Mouse (Mus musculus) left cerebral cortex, postnatal 10 days (tissue): Measurements from ENCODE around the gene Taf10. TPM values are rescaled to one million over a fixed set of nuclear protein-coding genes. Genes with fewer than 3 reads are reported as not detected.
"Not testable (repeated sequence)": the region's sequence is repeated elsewhere in the genome, so short reads cannot be mapped to it uniquely, and the experiment has no call there.

ENCODE experiments used
- DNase-seq, 2 experiments: peaks; one replicate each; pipeline ENCODE4 v3.0.0; 2021 to 2022; ENCODE audit warnings: low spot score in 2 of 2, mixed read lengths in 1 of 2; ENCODE audit errors: extremely low spot score in 1 of 2
- intact Hi-C: fragments of 180-260 bp; cut with DNase I; formaldehyde crosslinking; loops from one replicate; pipeline ENCODE4 v1.15.1; 2025
- total RNA-seq, 2 experiments: library from RNA; stranded (reverse); gene quantifications; 2 replicates each; pipeline ENCODE4 v1.2.3; 2021

Taf10 gene
- total RNA-seq, 2 experiments from 2014 or later = 144 to 152 TPM

- intact Hi-C loops = loop anchor here (10.0 kb wide), 2 partner anchors 58 to 102 kb away; partner anchors contain the start of gene Trim3
Measured at GRCm38 (mm10) chr7:105736264-105736901, 7.8 kb downstream of the Taf10 start, which contains the start of gene Ilk. TSS of gene Ilk (plus strand) at chr7:105736592.

GRCm38 (mm10) chr7:105735464-105735863 lies 8.7 kb downstream of the Taf10 start:
- not testable (repeated sequence) for DNase-seq
- intact Hi-C loops = loop anchor here (10.0 kb wide), 2 partner anchors 59 to 101 kb away; partner anchors contain the start of gene Trim3

More at GRCm38 (mm10) chr7:105736264-105736901, 7.8 kb downstream of the Taf10 start, which contains the start of gene Ilk:
- DNase-seq = peak; percentile 90 to 95

- no peak for DNase-seq
- intact Hi-C loops = loop anchor here (10.0 kb wide), 2 partner anchors 60 to 100 kb away; partner anchors contain the start of gene Trim3
Measured at GRCm38 (mm10) chr7:105734826-105735225, 9.3 kb downstream of the Taf10 start.

GRCm38 (mm10) chr7:105733836-105734235 lies 10.3 kb downstream of the Taf10 start:
- intact Hi-C loops = loop anchor here (10.0 kb wide), 2 partner anchors 61 to 99 kb away; partner anchors contain the start of gene Trim3
- DNase-seq = no peak

DNA sequence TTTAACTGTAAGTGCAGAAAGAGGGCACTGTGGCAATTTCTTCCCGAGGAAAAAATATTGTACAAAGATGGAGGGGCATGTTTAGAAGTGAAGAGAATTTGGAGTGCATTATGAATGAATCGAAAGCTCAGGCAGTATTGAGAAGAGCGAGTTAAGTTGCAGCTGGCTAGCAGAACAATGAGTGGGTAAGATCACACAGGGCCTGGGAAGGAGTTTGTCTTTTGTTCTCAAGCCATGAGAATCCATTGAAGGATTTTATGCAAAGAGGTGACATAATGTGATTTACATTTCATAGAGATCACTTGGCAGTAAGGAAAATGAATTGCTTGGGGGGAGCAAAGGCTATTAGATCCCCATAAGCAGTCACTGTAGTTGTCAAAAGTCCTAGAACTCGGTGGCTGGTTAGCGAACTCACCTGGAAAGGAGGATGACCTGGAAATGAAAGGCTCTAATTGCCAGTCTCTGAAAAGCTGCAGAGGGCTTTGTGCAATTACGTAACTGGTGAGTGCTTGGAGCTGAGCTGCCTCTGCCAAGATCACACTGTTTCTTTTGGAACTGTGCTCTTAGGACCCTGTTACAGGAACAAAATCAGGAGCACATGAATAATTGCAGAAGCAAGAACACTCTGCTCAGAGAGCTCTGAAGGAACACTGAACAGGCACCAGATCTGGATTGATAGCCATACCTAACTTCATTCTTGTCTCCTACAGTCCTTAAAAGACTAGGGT lies 15.3 kb downstream of the Taf10 start:
- DNase-seq = no peak
- intact Hi-C loops = loop anchor here (5.0 kb wide), 1 partner anchor 77 kb away; the partner anchor contains the start of gene Dnhd1

DNA sequence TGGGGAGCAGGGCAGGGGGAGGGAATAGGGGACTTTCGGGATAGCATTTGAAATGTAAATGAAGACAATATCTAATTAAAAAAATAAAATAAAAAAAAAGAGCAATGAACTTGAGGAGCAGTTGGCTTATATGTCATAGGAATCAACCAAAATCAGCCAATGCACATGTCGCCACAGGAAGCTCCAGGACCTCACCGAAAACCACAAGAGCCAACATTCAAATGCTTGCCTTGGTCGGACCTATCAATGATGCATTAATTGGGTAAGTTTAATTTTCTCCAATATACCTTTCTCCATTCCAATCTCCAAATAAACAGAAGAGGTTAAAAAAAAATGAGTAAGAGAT lies 17.2 kb downstream of the Taf10 start:
- DNase-seq = no peak
- intact Hi-C loops = loop anchor here (2.0 to 5.0 kb wide), 3 partner anchors 75 to 92 kb away; partner anchors contain the start of genes Dnhd1 and Mrpl17

GRCm38 (mm10) chr7:105726144-105726979 lies 17.8 kb downstream of the Taf10 start:
- DNase-seq = peak in 1 of 2 experiments; percentile 60
- intact Hi-C loops = loop anchor here (2.0 to 5.0 kb wide), 3 partner anchors 74 to 92 kb away; partner anchors contain the start of genes Dnhd1 and Mrpl17

GRCm38 (mm10) chr7:105721916-105722315 lies 22.2 kb downstream of the Taf10 start:
- no peak for DNase-seq
- intact Hi-C loops = no loop called here

GRCm38 (mm10) chr7:105715366-105715765 lies 28.8 kb downstream of the Taf10 start:
- no peak for DNase-seq
- intact Hi-C loops = no loop called here

- no peak for DNase-seq
- intact Hi-C loops = no loop called here
Measured at GRCm38 (mm10) chr7:105708733-105709132, 35.4 kb downstream of the Taf10 start.

GRCm38 (mm10) chr7:105703816-105704215 lies 40.3 kb downstream of the Taf10 start:
- DNase-seq = no peak
- intact Hi-C loops = no loop called here

- intact Hi-C loops = no loop called here
- DNase-seq = no peak
Measured at GRCm38 (mm10) chr7:105703184-105703583, 41.0 kb downstream of the Taf10 start.

DNA sequence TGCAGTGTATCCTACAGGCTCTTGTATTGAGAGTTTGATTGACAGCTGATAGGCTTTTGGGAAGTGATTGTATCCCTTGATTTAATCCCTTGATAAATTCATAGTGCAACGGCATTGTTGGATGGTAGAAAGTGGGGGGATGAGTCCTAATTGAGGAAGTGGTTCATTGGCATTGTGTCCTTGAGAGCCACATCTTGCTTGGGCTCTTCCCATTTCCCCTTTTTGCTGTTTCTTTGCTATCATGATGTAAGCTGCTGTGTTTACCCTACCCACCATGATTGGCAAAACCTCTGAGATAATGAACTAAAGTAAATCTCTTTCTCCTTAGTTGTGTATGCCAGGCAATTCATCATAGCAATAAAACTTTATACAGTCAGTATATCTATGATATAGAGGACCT lies 53.3 kb downstream of the Taf10 start:
- intact Hi-C loops = no loop called here
- DNase-seq = no peak

Other genes with a start within 250 kb of the Taf10 start
- 100 to 1,000 TPM in 1 of 2 experiments, 10 to 100 TPM in 1; 99.5 to 101 TPM for gene Smpd1, start 190.0 kb downstream of the Taf10 start, total RNA-seq
- 100 to 1,000 TPM; 422 to 438 TPM for gene Apbb1, start 162.7 kb downstream of the Taf10 start, total RNA-seq
- not detected for gene Hpx, start 144.2 kb downstream of the Taf10 start, total RNA-seq
- gene Trim3, start 110.8 kb downstream of the Taf10 start, total RNA-seq = 100 to 1,000 TPM; 144 to 151 TPM
- gene Timm10b, start 104.3 kb downstream of the Taf10 start, total RNA-seq = 10 to 100 TPM; 76.9 to 82.2 TPM
- gene Arfip2, start 103.9 kb downstream of the Taf10 start, total RNA-seq = 10 to 100 TPM; 88.1 to 97.9 TPM
- 10 to 100 TPM; 10.8 to 11.6 TPM for gene Gm45799, start 103.8 kb downstream of the Taf10 start, total RNA-seq
- 1 to 10 TPM; 4.9 to 6.1 TPM for gene Dnhd1, start 93.5 kb downstream of the Taf10 start, total RNA-seq
- gene Ilk, start 7.8 kb downstream of the Taf10 start, total RNA-seq = 100 to 1,000 TPM in 1 of 2 experiments, 10 to 100 TPM in 1; 97.7 to 117 TPM
- 10 to 100 TPM in 1 of 2 experiments, 1 to 10 TPM in 1; 9.9 to 16.0 TPM for gene Rrp8, start 7.0 kb downstream of the Taf10 start, total RNA-seq
- 10 to 100 TPM; 32.6 to 40.0 TPM for gene Tpp1, start 7.9 kb upstream of the Taf10 start, total RNA-seq
- gene Dchs1, start 43.3 kb upstream of the Taf10 start, total RNA-seq = 10 to 100 TPM; 31.1 to 34.7 TPM
- gene Mrpl17, start 66.7 kb upstream of the Taf10 start, total RNA-seq = 100 to 1,000 TPM; 109 to 110 TPM
- gene Gm4070, start 209.6 kb upstream of the Taf10 start, total RNA-seq = under 1 TPM in 1 of 2 experiments, not detected in 1; 0.39 TPM